In genomic region chr6:5720716-5721115, GRCm38 (mm10) we compare ENCODE assay signal across 3 mouse cellular contexts. TPM values are rescaled to one million over a fixed set of nuclear protein-coding genes. Genes with fewer than 3 reads are reported as not detected.
"Had no signal": no experiment of that assay in that cellular context is flagged by ENCODE, and none has a peak within 500 bp of the region (broad histone marks: within the 10 kb centered on the region; RNA-seq: fewer than 3 reads in every experiment).

No protein-coding gene starts in this region.

RNA-seq across cellular contexts. Expression of gene Dync1i1, which starts 4.7 kb away (rescaled TPM):
- total RNA-seq: common myeloid progenitor, adult 5-6 weeks; granulocyte monocyte progenitor cell, adult 5-6 weeks had no signal
- polyA plus RNA-seq: erythroblast, embryonic 14.5 days had no signal
